Mouse (Mus musculus) cerebellum, adult 8-10 months (tissue): ENCODE measurements around the gene 1700018B08Rik.

ENCODE experiments used
- DNase-seq: peaks from one replicate; pipeline ENCODE4 v3.0.0; 2022

The 1700018B08Rik gene

DNA sequence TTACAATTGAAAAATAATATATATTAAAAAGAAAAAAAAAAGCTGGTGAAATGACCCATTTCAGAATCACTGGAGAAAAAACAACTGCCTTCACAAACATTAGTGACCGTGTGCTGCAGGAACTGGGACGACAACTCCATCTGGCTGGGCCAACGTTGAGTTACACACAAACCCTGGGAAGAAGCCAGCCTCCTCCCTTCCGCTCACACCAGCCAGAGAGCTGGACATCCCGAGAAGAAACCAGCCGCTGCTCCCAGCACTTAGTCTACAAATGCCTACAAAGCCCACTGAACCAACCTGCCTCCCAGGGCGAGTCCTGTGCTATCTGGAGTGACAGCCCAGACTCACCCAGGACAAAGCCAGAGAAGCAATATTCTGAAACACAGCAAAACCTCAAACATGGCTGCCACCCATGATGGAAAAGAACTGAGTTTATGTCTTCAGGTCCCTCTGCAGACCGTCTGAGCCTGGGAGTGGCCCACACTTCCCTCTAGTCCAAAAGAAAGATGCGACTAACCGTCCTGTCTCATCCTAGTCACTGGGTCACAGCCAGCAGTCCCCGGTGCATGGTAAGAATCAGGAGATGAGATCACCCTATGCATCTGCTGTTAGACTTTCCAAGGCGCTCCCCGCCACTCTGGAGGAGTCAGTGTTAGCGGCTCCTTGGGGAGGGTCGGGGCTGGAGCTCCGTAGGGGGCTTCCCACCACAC, 17.7 kb upstream of the 1700018B08Rik start:
- no peak for DNase-seq

DNA sequence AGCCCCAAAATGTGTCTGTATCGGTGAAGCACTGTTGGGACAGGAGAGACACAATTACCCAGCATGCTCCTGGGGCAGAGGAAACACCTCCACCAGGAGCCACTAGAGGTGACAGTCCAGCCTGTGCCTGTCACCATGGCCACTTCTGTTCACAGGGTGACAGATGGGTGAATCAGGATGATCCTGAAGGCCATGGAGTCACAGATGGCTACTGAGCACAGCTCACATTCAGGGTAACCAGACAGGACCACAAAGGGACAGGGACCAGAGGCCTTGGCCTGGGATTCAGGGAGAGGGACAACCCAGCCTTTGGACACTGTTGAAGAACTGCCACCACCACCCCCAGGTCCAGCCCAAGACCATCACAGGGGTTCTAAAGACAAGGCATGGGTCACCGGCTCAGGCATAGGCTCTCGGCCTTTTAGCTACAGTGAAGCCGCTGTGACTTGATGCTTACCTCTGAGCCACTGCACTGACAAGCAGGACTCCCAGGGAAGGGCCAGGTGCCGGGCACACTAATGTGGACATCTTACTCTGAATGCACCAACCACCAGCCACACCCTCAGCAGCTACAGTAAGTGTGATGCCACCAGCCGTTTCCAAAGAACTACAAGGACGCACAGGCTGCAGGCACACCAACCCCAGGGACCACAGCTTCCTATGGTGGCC, 16.4 kb upstream of the 1700018B08Rik start:
- no peak for DNase-seq

DNA sequence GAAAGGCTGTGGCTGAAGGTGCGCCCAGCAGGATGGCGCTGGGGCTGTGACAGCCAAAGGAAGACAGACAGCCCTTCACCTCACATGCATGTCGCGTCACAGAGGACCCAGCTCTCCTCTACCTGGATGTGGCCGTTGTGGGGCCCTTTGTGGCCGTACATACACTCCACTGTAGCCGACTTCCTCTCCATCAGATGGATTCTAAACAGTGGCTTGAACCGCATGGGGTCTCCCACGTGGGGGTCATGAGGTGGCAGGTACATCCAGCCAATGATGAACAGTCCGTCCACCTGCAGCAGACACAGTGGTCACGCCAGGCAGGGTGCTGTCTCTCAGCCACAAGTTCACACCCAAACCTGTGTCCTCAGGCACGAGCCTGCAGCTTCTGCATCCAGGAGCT, 15.7 kb upstream of the 1700018B08Rik start:
- no peak for DNase-seq

DNA sequence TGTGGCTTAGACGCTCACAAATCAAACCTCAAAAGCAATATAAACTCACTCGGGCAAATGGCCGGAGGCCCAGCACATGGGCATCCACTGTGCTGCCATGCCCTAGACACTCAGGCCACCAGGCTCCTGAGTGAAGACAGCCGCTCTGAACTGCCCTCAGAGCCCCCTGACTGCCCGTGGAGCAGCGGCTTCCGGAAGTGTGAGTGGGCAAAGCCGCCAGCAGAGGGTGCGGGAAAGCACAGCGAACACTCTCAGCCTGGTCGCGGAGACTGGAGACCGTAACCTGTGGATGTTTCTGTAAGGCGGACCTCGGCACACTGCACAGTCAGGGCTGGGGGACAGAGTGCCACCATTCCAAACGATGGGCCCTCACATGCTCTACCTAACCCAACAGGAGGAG, 14.4 kb upstream of the 1700018B08Rik start:
- DNase-seq: no peak

DNA sequence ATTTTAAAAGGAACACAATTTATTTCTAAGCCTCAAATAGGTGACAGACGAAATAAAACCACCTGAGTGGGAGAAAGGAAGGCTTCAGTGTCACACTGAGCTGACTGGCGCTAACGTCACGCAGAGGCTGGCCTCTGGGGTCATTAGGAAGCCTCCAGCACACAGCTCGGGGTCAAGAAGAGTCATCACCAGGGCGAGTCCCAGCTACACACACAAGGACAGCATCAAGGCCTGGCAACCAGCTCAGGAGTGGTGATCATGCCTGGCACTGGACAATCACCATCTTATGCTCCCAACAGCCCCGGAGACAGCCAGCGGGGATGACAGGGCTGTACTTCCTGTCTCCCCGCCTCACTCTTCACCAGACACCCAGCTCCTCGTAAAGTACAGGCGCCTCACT, 13.6 kb upstream of the 1700018B08Rik start:
- DNase-seq: no peak

DNA sequence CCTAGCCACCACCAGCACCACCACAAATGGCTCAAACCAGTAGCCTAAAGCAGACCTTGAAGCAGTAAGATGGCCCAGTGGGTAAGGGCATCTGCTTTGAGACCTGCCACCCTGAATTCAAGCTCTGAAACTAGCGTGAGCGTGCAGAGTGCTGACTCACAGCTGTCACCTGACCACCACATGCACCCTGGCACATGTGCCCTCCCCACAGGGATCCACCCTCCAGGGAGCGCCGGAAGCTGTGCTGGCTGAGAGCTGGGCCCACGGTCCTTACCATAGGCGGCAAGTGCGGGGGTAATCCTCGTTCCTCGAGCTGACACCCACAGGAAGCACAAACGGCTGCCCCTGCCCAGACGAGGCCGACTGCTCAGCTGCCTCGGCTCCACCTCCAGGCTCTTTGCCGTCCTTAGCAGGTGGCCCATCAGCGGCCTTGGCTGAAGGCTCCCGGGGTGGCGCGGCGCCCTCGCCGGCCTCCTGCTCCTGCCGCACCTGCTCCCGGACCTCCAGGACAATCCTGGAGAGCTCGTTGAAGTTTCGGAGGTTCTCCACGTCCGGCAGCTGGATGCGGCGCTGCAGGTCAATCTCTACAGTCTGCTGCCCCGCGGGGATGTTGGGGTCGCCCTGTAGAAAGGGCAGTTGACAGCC, 9.8 kb upstream of the 1700018B08Rik start:
- no peak for DNase-seq

DNA sequence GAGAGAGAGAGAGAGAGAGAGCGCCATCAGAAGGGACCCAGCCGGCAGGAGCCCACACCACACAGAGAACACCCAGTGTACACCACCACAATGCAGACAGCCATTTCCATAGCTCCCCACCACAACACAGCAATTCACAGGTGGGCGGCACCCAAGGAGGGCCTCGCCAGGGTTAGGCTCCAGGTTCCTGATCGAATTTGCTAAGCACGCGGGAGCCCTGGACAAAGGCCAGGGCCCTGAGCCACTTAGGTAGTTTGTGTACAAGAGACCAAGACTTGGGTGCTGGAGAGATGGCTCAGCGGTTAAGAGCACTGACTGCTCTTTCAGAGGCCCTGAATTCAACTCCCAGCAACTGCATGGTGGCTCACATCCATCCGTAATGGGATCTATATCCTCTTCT, 8.4 kb upstream of the 1700018B08Rik start:
- no peak for DNase-seq

DNA sequence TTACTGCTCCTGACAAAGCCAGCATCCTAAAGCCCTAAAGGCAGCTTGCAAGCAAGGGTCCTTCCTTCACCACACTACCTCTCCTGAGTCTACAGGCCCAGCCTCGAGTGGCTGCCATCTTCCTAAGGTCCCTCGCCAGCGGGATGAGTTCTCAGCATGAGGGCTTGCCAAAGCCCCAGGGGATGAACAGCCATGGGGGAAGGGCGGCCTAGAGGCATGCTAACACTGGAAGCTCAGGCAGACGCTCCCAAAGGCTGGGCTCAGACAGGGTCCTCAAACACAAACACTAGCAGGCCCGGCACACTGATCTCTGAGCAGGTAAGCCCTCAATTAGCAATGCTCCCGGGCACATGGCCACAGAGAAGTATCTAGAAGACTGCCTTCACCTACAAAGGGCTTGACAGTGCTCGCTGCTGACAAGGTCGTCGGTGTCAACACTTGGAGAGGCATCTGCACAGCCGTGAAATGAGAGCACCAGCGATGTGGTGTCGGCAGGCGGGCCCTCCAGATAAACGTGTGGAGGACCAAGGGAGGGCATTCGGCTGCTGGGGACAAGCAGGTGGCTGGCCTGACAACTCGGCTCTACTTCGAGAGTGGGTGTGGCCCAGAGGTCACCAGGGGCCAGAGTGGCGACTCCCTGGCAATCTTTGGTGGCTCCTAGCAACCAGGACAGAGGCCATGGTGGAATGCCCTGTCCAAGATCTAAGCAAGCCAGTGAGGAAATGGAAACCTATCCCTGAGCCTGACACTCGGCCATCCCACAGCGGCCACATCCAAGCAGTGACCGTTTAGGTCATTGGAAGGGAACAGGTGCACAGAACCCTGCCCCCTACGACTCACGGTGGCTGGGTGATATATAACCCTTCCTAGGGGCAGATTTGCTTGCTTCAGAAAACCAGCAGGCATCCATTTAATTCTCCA, 7.2 kb upstream of the 1700018B08Rik start:
- DNase-seq: no peak

DNA sequence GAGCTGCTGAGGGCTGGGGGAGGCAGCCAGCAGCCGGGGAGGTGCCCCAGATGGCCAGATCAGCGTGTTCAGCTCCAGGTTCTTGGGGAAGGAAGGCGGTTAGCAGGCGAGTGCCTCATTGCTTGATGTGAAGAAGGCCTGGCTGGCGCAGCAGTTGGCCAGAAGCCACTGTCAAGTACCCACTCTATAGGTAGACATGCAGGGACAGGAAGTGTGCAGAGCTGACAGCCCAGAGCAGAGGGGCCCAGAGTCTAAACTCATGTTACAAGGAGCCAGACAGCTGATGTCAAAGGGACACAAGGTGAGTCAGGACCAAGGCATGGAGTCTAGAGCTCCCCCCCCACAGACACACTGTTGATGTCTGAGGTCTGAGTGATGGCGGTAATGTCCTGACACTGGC, 5.9 kb upstream of the 1700018B08Rik start:
- no peak for DNase-seq

DNA sequence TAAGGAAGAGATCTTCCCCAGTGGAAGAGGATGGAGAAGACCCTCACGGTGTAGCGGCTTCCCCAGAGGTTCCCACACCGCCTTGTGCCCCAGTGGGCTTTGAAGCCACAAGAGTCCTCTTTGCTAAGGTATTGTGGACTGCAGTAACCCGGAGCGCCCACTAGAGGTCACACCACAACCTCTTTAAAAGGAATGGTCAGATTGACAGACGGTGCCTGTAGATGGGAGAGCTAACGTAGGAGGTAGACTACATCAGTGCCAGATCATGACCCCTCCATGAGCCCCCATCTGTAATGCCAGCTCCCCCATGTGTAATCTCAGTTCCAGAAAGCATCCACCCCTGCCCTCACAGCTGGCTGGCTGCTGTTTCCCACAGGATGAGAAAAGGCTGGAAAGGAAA, 3.0 kb upstream of the 1700018B08Rik start:
- peak; percentile 74 for DNase-seq

DNA sequence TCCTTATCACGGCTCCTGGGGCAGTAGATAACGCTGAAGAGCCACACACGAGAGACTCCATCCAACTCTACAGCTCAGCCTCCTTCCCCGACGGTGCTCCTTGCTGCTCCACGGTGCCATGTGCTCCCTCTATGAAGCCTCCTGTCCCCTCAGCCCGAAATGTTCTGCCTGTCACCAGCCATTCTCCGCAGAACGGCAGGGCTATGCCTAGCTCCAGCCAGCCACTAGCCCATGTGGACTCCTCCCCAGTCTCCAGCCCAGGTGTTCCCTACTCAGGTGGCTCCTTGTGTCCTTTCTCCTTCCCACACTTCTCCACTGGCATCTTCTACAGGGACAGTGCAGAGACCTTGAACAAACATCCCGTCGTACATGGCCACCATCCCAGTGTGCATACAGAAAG, 816 bp upstream of the 1700018B08Rik start:
- DNase-seq: no peak

DNA sequence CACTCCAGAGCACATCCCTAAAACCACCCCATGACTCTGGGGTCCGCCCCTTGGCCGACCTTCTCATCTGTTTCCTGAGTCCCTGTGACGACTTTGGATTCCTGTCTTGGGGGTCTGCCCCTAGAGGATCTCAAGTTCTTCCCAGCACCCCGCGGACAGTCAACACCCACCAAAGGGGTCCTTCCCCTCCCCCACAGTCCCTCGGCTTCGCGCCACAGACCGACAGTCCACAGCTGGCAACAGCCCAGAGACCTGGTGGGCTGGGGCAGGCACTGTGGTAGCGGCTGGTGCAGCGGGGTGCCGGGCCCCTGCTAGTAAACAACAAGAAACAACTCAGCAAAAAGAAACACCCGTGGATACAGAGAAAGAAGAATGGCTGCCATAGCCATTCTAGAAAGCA, 1.2 kb downstream of the 1700018B08Rik start:
- no peak for DNase-seq

DNA sequence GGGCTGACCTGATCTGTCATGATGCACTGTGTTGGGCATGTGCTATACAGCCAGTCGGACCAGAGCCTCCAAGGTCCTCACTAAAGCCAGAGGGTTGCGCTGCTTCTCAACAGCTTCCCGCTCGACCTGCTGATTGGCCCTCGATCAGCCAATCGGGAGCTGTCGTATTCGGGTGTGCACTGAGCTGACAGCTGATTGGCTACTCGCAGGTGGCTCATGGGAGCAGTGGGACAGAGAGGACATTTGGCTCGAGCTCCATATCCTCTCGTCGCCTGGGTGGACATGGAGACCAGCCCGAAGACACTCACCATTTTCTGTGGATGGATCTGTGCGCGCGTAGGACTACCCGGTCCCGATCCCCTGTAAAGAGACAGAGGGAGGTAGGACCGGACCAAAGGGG, 2.3 kb downstream of the 1700018B08Rik start:
- no peak for DNase-seq

DNA sequence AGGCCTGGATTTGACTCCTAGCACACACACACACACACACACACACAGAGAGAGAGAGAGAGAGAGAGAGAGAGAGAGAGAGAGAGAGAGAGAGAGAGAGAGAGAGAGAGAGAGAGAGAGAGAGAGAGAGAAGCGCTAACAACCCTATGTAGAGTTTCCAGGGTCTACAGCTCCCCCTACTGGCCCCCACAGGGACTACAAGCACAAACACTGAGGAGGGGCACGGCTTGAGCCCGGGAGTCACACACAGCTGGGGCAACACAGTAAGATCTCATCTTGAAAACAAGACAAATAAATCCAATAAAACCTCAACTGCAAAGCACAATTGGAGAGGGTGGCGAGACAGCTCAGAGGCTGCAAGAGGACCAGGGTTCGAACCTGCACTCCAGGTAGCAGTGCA, 11.7 kb downstream of the 1700018B08Rik start:
- DNase-seq: no peak

DNA sequence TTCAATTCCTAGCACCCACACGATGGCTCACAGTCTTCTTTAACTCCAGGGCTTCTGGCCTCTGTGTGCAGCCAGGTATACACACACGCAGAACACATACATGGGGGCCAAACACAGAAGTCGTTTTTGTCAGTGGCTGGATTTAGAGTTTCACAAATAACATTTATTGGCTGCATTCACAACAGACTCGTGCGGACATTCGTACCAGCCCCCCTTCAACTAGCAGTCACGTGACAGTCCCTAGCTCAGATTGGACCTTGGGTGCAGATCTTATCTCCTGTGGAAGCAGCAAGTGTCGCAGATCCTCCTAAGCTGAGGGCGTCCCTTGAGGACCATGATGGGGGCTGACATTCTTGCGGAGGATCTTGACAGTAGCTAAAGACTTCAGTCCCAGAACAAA, 13.5 kb downstream of the 1700018B08Rik start:
- no peak for DNase-seq

DNA sequence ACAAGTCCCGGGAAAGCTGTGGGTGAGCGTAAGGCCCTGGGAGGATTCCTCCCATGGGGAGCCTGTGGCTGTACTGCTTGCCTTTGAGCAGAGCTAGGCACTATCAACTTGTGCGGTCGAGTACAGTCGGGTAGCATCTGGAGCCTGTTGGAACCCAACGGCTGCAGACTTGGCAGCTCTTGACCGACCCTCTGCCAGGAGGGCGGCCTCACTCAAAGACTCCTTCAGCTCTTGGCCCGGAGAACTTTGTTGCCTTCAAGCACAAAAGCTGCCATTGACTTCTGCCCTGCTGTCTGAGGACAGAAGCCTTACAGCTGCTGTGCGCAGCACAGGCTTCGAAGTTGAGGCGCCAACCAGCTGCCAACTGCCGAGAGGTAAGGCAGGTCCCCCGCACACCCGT, 15.3 kb downstream of the 1700018B08Rik start:
- no peak for DNase-seq

DNA sequence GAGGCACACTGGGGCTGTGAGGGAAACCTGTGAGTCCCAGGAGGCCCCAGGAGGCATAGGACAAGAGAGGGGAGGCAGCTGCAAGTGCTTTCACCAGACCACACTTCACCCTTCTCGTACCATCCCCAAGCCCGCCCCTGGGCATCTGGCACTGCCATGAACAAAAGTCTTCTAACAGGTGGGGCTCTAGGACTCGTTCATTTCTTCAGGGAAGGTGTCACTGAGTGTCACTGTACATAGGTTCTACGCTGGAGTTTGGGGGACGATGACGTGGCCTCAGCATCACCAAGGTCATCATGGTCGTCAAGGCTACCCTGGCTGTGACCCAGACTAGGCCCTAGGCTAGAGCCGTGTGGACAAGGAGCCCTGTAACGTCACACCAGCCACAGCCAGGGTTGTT, 16.4 kb downstream of the 1700018B08Rik start:
- DNase-seq: no peak

DNA sequence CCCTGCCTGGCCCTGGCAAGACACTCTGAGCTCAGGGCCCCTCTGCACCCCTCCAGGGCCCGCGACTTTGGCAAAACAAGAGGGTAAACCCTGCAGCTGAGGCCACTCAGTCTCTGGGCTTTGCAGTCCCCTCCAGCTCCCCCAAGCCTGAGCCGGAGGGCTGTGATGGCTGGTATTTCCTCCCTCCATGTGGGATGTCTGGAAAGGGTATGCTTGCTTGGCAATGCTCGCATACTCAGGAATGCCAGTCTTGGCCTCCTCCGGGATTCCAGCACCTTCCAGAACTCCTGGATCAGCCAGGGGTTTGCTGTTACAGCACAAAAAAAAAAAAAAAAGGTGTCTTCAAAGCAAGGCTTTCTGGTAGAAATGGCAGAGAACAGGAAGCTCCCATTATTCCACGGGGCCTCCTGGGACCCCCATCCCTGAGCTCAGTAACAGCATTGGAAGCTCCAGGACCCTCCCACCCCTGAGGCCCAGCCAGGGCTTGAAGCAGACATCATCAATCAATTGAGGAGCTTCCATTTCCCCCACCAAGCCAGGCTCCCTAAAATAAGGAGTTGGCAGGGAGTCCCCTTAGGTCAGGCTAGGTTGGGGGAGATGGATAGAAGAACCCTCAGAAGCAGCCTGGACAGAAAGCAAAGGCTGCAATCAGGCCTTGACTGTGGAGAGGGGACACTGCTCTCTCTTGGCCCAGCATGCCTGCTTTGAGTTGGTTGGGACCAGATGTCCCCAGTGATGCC, 17.1 kb downstream of the 1700018B08Rik start:
- no peak for DNase-seq

DNA sequence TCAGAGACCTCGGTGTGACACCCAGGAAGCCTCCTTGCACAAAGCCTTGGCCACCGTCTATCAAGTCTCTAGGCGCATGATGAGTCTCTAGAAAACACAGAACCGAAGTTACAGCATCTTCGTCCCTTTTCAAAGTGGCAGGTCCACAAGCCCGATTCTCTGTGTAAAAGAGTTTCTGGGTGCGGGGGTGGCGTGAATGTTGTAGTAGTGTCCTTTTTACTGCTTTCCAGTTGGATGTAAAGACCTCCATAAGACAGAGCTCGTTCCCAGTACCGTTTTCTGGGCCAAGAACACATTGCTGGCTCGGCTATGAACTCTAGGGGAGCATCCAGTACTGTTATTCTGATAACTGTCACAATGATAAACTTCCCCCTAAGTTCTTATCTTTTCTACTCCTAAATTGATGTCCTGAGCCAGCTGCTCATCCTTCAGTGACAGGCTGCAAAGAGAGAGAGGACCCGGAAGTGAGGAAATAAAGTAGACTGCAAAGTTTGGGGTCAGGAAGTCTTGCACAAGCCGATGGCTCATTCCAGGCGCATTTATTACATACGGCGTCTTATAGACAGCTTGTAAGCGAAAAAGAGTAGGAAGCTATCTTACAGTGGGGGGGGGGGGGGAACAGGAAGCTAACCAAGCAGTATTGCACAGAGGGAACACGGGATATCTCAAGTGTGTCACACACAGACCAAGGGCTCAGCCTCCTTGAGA, 18.9 kb downstream of the 1700018B08Rik start:
- no peak for DNase-seq

DNA sequence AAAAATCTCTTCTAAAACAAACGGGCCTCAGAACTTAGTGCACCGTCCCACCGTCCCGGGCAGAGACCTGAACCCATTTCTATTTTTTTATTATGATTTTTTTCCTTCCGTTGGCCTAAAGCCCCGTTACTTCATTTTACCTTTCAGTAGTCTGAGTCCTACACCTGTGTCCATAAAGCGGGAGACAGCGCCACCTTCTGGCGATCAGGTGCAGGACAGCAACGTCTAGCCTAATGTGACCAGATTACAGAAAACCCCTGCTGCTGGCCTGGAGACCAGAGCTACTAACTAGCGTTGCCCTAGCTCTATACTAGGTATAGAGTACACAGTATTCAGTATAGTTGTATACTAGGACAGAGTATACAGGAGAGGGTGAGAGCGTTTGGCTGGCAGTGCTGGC, 30.7 kb downstream of the 1700018B08Rik start:
- peak; percentile 81 for DNase-seq

DNA sequence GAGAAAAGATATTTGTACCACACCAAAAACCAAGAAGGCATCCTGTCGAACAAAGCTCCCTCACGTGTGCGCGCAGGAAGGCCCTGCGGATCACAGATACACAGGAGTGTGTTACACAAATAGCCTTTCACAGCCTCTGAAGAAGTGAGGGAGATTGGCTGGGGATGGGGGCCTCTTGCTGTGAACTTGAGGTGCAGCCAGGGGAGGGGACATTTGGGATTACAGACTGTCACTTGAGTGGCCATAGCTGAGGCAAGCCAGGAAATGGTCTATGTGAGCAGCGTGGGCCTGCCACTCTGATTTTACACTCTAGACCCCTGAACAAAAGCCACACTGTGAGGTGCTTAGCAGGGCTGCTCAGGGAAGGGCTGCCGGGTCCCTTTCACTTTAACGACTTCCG, 32.4 kb downstream of the 1700018B08Rik start:
- no peak for DNase-seq

DNA sequence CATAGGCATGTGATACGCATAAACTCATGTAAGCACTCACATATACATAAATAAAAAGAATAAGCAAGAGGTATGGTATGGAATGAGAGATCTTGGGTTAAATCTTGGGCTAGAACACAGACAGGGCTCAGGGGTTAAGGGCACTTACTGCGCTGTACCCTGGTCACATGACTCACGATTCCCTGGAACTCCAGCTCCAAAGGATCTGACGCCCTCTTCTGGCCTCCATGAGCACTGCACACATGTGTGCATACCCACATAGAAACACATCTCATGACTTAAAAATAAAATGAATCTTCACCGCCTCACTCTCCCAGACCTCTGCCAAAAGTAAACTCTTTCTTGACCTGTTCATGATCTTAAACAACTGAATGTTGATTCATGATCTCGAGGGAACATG, 46.5 kb downstream of the 1700018B08Rik start:
- DNase-seq: no peak
